7 mouse cellular contexts compared by ENCODE assay signal in the genomic region with DNA sequence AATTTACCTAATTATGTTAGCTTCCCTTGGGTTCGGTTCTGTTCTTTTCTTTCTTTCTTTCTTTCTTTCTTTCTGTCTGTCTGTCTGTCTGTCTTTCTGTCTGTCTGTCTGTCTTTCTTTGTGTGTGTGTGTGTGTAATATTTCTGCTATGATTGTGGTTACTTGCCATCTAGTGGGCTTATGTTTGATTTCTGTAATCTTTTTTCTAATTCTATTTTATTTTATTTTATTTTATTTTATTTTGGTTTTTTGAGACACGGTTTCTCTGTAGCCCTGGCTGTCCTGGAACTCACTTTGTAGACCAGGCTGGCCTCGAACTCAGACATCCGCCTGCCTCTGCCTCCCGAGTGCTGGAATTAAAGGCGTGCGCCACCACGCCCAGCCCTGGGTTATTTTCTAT. TPM values are rescaled to one million over a fixed set of nuclear protein-coding genes. Genes with fewer than 3 reads are reported as not detected.
DNase-seq lines count a peak whose midpoint lies in the region; ATAC-seq and TF ChIP-seq lines count a peak whose summit lies in the region.
"Not testable (repeated sequence)": the region's sequence is repeated elsewhere in the genome, so short reads cannot be mapped to it uniquely, and the experiment has no call there.

No protein-coding gene starts in this region.

- not testable (repeated sequence) for H3K27me3 ChIP-seq in hindbrain, embryonic 15.5 days; kidney, postnatal 0 days (ENCODE audit: insufficient read depth, low read length); liver, embryonic 14.5 days (ENCODE audit: control insufficient read depth, insufficient read depth, low read length)

- H3K4me2 ChIP-seq in hindbrain, embryonic 15.5 days; kidney, postnatal 0 days (ENCODE audit: low read length); liver, embryonic 14.5 days (ENCODE audit: low read depth): not testable (repeated sequence)

- ATAC-seq in hindbrain, embryonic 15.5 days (ENCODE audit: low FRiP score, low read depth): 0 out of 2 replicates have a peak, but pooled peaks have one; percentile 34
- 0 out of 2 replicates have a peak, but pooled peaks have one; percentile 29 for ATAC-seq in kidney, postnatal 0 days (replicated peaks; ENCODE audit: low FRiP score, low read depth)
- ATAC-seq in liver, embryonic 14.5 days (ENCODE audit: insufficient read depth): peak; percentile 45; the same call in 1 of the 2 replicates

- H3K4me1 ChIP-seq in hindbrain, embryonic 15.5 days (replicated peaks); kidney, postnatal 0 days (replicated peaks; ENCODE audit: insufficient read depth, low read length); liver, embryonic 14.5 days (replicated peaks; ENCODE audit: control insufficient read depth in 2 of 2, insufficient read depth in 2 of 2, low read length in 1 of 2): not testable (repeated sequence)

- not testable (repeated sequence) for H3K27ac ChIP-seq in hindbrain, embryonic 15.5 days (replicated peaks); kidney, postnatal 0 days; liver, embryonic 14.5 days

- not testable (repeated sequence) for TF ChIP-seq EP300 in liver, embryonic 14.5 days (IDR thresholded peaks at IDR 0.05; ENCODE audit: low read depth)

- WGBS in hindbrain, embryonic 15.5 days: 91% methylated on average over 8 of the region's 8 CpGs
- WGBS in kidney, postnatal 0 days: 93% methylated on average over 8 of the region's 8 CpGs
- 80% methylated on average over 8 of the region's 8 CpGs for WGBS in liver, embryonic 14.5 days (ENCODE audit: insufficient replicate concordance)

- peak; percentile 38 for DNase-seq in ES-CJ7 (ENCODE audit: low read depth, low spot score)
- DNase-seq in brain, embryonic 14.5 days (ENCODE audit: low read depth): peak; percentile 9
- peak; percentile 11 for DNase-seq in fat pad, adult 2 months (ENCODE audit: extremely low read depth, low read depth, low spot score)
- DNase-seq in kidney, postnatal 0 days (ENCODE audit: low spot score): peak; percentile 46
- DNase-seq in liver, embryonic 14.5 days (ENCODE audit: low read depth in 3 of 3, low spot score in 3 of 3): peak in 2 of 3 experiments; percentile 26 to 46
- DNase-seq in naive thymus-derived CD4-positive, alpha-beta T cell, adult 2 months (ENCODE audit: low read depth): peak; percentile 51

- not testable (repeated sequence) for TF ChIP-seq POLR2A in brain, embryonic 14.5 days (IDR thresholded peaks at IDR 0.05; ENCODE audit: borderline replicate concordance, extremely low read depth, insufficient read depth, insufficient read length, poor library complexity, severe bottlenecking)

- TF ChIP-seq CTCF in brain, embryonic 14.5 days (IDR thresholded peaks at IDR 0.05; ENCODE audit: borderline replicate concordance, extremely low read depth, insufficient read depth, insufficient read length); kidney, postnatal 0 days (IDR thresholded peaks at IDR 0.05; ENCODE audit: low read depth); liver, embryonic 14.5 days (IDR thresholded peaks at IDR 0.05; ENCODE audit: low read depth): not testable (repeated sequence)

- H3K4me3 ChIP-seq in hindbrain, embryonic 15.5 days; kidney, postnatal 0 days (replicated peaks; ENCODE audit: low read depth, low read length); liver, embryonic 14.5 days (ENCODE audit: insufficient read depth in 1 of 2, low read depth in 2 of 2, low read length in 2 of 2): not testable (repeated sequence)

- not testable (repeated sequence) for H3K9me3 ChIP-seq in hindbrain, embryonic 15.5 days; kidney, postnatal 0 days (replicated peaks; ENCODE audit: low read length); liver, embryonic 14.5 days (ENCODE audit: control insufficient read depth, low read length)

- H3K36me3 ChIP-seq in hindbrain, embryonic 15.5 days; kidney, postnatal 0 days (ENCODE audit: insufficient read depth, low read length); liver, embryonic 14.5 days (replicated peaks; ENCODE audit: control insufficient read depth, insufficient read depth, low read depth): not testable (repeated sequence)

- not testable (repeated sequence) for H3K9ac ChIP-seq in hindbrain, embryonic 15.5 days; kidney, postnatal 0 days (ENCODE audit: low read depth, low read length); liver, embryonic 14.5 days (replicated peaks)

RNA-seq across cellular contexts. Expression of gene Pigk, which starts 12.4 kb away (rescaled TPM):
- 12.9 and 17.0 TPM in 2 replicates for polyA plus RNA-seq in brain, embryonic 14.5 days (2012; rRNA removed)
- 50.8 and 52.3 TPM in 2 replicates for polyA plus RNA-seq in hindbrain, embryonic 15.5 days (2015; fragmentation: Nextera tagmentation; extraction: Ambion mirVana)
- polyA plus RNA-seq in kidney, postnatal 0 days (2015; fragmentation: Nextera tagmentation; extraction: Ambion mirVana): 48.5 and 55.3 TPM in 2 replicates
- polyA plus RNA-seq in liver, embryonic 14.5 days (2012; rRNA removed): 7.0 and 7.9 TPM in 2 replicates
- polyA plus RNA-seq in liver, embryonic 14.5 days (2014; fragmentation: Nextera tagmentation; extraction: Ambion mirVana): 22.2 and 23.3 TPM in 2 replicates

RNA-seq across cellular contexts. Expression of gene Ak5, which starts 33.4 kb away (rescaled TPM):
- polyA plus RNA-seq in brain, embryonic 14.5 days (2012; rRNA removed): 1.1 and 3.4 TPM in 2 replicates
- polyA plus RNA-seq in hindbrain, embryonic 15.5 days (2015; fragmentation: Nextera tagmentation; extraction: Ambion mirVana): 16.0 and 16.3 TPM in 2 replicates
- 4.6 and 5.9 TPM in 2 replicates for polyA plus RNA-seq in kidney, postnatal 0 days (2015; fragmentation: Nextera tagmentation; extraction: Ambion mirVana)
- 0.03 and 0.08 TPM in 2 replicates for polyA plus RNA-seq in liver, embryonic 14.5 days (2012; rRNA removed)
- polyA plus RNA-seq in liver, embryonic 14.5 days (2014; fragmentation: Nextera tagmentation; extraction: Ambion mirVana): 0.11 and 0.18 TPM in 2 replicates
